Mouse (Mus musculus): ENCODE measurements around the gene Mad1l1.

The Mad1l1 gene

GRCm38 (mm10) chr5:140261313-140261712 is 60.0 kb downstream of the Mad1l1 start:
- no peak for DNase-seq (ENCODE audit: low spot score)

GRCm38 (mm10) chr5:140258633-140259032 is 62.7 kb downstream of the Mad1l1 start:
- DNase-seq (ENCODE audit: low spot score) = no peak

DNA sequence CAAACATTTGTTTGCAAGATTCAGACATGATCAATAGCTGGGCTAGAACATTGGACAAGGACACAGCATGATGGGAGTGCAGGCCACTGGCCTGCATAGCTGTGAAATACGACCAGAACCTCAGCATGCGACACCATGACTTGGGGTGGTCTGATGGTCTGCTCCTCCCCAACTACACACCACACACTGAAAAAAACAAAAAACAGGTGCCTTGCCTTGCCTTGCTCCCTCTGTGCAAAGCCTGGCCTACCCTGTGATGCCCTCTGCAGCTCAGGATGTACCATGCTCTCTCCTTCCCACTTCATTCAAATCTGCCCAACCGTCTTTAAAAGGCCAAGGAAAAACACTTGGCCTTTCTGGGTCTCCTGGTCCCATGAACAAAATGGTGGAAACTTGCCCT is 63.3 kb downstream of the Mad1l1 start:
- no peak for DNase-seq (ENCODE audit: low spot score)

DNA sequence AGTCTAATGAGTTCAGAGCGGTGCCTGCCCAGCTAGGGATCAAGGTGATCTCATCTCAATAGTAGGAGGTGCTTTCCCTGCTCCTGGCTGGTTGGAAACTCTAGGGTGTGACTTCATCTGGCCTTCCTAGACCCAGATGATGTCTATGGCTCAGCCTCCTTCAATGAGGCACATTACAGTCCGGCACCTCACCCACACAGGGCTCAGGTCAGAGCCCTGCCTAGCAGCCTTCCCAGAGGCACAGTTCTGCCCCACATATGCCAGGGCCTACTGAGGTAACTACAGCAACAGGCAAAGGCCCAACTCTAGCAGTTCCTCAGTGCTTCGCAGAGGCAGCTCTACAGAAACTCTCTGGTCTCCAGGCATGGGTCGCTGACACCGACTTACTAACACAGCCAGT is 63.9 kb downstream of the Mad1l1 start:
- DNase-seq (ENCODE audit: low spot score) = no peak

- no peak for DNase-seq (ENCODE audit: low spot score)
Observed at GRCm38 (mm10) chr5:140256685-140257084, 64.7 kb downstream of the Mad1l1 start.

- no peak for DNase-seq (ENCODE audit: low spot score)
Observed at GRCm38 (mm10) chr5:140255265-140255664, 66.1 kb downstream of the Mad1l1 start.

GRCm38 (mm10) chr5:140254656-140255055 is 66.7 kb downstream of the Mad1l1 start:
- DNase-seq (ENCODE audit: low spot score) = no peak

GRCm38 (mm10) chr5:140251989-140252388 is 69.4 kb downstream of the Mad1l1 start:
- DNase-seq (ENCODE audit: low spot score) = no peak

DNA sequence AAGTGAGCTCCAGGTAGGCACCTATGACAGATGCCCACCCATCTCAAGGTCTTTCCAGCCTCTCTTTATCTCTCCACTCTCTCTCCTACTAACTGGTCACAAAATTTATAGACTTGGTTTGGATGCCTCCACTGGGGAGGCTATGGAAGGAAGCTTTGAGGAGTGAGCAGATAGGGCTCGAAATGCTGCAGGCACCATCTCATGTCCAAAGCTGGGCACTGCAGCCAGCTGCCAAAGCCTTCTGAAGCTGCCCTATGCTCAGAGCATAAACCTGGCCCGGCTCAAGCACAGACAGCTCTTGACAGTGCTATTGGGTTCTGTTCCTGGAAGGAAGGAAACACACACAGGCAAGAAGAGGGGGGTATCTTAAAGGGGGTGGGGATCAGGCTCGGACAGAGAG is 71.0 kb downstream of the Mad1l1 start:
- no peak for DNase-seq (ENCODE audit: low spot score)

- no peak for DNase-seq (ENCODE audit: low spot score)
Observed at GRCm38 (mm10) chr5:140249359-140250062, 71.8 kb downstream of the Mad1l1 start.

GRCm38 (mm10) chr5:140248101-140248500 is 73.3 kb downstream of the Mad1l1 start:
- DNase-seq (ENCODE audit: low spot score) = no peak

DNA sequence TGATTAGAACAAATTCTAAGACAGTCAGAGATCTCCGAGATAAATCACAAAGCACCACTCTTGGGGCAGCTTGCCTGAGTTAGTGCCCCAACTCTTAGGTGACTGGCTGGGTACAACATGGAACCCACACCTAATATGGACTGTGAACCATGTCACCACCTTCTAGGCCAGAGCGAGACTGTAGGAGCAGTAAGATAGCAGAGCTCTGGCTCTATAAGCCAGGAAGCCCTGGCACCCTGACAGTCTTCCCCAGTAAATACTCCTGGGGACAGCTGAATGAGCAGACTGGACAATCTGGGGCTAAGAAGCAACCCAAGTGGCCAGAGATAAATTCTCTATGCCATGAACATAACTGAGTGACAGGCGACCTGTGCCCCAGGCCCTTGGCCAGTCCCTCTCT is 81.1 kb downstream of the Mad1l1 start:
- no peak for DNase-seq (ENCODE audit: low spot score)

GRCm38 (mm10) chr5:140238880-140239279 is 82.5 kb downstream of the Mad1l1 start:
- no peak for DNase-seq (ENCODE audit: low spot score)

DNA sequence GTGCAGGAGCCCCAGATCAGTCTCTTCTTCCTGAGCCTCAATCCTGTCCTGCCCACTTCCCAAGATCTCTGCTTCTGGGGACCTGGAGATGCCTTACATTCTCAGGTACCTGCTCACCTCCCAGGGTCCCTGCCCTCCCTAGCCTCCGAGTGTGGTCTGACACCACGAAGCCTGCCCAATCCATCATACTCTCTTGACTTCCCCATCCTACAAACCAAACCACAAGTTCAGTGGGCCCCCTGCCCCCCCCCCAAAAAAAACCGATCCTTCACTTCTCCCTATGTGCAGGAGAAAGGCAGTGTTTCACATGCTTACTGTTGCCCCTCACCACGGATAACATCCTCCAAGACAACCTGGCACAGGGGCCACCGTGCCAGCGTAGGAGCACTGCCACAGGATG is 90.5 kb downstream of the Mad1l1 start:
- DNase-seq (ENCODE audit: low spot score) = no peak

DNA sequence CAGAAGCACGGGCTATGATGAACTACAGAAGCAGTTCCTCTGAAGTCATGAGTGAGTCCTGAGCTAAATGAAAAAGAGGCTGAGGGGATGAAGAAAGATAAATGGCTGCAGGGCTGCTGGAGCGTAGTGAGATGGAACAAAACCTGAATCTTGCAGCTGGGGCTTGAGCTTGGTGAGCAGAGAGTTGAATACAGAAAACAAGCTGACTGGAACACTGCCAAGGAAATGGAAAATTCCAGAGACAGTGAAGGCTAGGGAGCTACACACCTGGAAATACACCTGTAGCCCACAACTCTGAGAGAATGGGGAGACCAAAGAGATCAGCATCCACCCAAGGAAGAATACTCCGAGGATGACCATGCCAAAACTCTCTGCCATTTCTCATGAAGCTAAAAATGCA is 93.0 kb downstream of the Mad1l1 start:
- DNase-seq (ENCODE audit: low spot score) = no peak

- no peak for DNase-seq (ENCODE audit: low spot score)
Observed at GRCm38 (mm10) chr5:140226871-140227270, 94.5 kb downstream of the Mad1l1 start.

GRCm38 (mm10) chr5:140225881-140226280 is 95.5 kb downstream of the Mad1l1 start:
- no peak for DNase-seq (ENCODE audit: low spot score)

DNA sequence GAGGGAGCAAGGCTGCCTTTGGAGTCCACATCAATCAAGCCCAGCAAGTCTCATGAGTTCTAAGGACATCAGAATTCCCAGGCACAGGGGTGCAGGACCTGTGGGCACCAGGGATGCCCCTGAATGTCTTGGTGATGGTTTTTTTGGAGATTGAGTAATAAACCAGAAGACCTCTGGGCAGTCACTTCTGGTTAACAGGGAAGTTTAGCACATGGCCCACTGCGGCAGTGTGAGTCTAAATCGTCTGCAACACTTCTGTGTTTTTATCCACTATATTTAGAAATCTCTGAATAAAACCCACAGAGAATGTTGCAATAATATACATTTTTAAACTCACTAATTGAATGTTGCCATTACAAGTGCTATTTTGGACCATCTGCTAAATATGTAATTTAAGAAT is 96.2 kb downstream of the Mad1l1 start:
- DNase-seq (ENCODE audit: low spot score) = no peak

DNA sequence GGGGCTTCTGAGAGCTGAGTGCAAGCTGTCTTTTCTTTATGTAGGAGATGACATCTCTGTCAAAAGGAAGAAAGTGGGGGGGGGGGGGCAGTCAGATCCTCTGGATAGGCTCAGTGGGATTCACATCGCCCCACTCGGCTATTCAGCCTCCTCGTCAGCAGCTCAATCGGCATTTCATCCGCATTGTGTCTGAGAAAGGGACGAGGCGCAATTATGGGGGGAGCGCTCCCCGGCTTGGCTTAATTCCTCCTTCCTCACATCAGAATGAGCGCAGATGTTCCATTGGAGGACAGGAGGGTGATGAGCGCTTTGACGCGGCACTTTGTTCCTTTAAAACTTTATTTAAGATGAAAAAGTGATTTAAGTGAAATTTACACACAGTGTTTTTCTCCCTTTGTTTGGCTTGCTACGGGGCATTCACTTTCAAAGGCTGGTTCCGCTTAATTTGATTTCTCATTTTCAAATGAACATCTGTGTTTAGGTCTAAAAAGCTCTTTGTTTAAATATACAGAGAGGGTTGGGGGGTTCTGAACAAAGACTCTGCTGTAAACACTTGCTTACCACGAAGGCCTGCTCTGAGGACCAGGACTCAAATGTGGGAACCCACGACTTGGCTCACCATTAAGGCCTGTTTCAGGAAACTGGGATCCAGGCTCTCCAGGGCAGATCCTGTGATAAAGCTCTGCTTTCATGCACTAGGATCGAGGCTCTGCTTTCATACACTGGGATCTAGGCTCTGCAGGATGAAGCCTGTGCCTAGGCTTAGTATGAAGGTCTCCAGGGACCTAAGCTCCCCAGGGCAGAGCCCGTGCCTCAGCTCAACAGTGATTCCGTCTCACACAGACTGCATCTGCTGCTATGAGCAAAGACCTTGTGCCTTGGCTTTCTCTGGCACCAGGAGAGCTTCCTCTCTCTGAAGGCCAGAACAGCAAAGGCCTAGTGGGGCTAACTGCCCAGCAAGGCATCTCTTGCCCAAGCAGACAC is 98.0 kb downstream of the Mad1l1 start:
- peak; percentile 54 for DNase-seq (ENCODE audit: low spot score)

DNA sequence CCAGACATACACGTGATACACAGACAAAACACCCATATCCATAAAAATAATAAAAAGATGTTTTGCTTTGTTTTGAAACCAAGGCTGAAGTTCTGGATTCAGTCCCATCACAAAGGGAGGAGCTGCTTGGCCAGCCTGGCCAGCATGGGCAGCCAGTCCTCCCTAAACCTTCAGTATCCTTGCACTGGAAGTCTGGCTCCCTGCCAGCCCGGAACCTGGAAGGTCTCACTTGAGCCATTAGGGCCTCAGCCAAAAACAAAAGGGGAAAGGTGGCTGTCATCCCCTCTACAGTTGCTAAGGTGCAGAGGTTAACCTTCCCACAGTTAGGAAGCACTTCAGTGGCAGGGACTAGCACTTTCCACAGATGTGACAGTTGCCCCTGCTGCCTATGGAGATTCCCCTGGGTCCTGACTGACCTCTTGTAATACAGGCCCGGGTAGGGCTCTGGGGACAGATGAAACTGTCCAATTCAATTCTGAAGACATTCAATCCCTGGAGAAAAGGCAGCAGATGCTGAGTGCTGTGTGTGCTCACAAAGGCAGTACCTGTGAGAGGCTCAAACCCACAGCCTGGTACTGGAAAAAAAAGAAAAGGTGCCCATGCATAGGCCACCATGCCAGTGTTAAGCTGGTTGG is 100.2 kb downstream of the Mad1l1 start:
- no peak for DNase-seq (ENCODE audit: low spot score)

DNA sequence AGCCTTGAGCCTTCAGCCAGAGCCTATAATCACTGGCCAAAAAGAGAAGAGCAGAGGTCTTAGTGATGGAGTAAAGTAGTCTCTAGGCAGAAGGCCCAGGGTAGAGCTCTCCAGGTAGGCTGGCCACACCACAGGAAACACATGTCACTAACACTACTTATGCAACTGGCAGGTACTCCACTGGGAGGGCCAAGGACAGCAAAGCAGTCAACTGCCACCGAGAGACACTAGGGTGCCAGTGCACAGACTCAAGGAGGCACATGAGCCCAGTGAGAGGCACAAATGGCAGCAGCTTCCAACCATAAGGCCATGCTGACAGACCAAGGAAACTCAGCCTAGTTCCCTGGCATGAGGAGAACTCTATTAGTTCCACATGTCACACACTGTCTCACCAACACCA is 102.1 kb downstream of the Mad1l1 start:
- DNase-seq (ENCODE audit: low spot score) = no peak

- peak; percentile 72 for DNase-seq (ENCODE audit: low spot score)
Observed at GRCm38 (mm10) chr5:140217900-140218299, 103.5 kb downstream of the Mad1l1 start.

DNA sequence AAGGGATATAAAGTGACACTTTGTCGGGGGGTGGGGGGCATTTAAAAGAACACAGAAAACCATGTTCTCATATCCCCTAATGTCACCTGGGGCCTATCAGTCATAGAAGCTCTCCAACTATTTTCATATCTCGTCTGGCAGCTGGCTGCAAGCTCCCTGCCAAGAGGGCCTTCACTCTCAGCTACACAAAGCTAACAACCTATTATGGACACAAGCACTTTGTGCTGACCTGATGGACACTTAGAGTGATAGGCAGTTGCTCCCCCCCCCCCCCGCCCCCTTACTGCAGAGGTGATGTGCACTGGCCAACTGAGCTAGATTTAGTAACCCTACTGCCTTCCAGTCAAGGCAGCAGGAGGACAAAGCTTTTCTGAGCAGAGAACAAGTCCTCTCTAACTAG is 104.3 kb downstream of the Mad1l1 start:
- no peak for DNase-seq (ENCODE audit: low spot score)
